Mouse (Mus musculus) G1E (cell line): ENCODE results near the gene Gm17606.

Experiments
- CTCF ChIP-seq: IDR thresholded peaks from 2 replicates; pipeline ENCODE4 v1.5.1; 2012; ENCODE audit warnings: low read depth, low read length, inconsistent platforms, mixed read lengths
- GATA1 ChIP-seq: IDR thresholded peaks from 2 replicates; pipeline ENCODE4 v1.6.1; 2012; ENCODE audit warnings: borderline replicate concordance, low read length, inconsistent platforms, mixed read lengths
- POLR2AphosphoS5 ChIP-seq: IDR thresholded peaks from 2 replicates; pipeline ENCODE4 v1.6.1; 2012; ENCODE audit warnings: low read depth, low read length, inconsistent platforms; ENCODE audit not compliant: insufficient replicate concordance
- TAL1 ChIP-seq: conservative IDR thresholded peaks from 2 replicates; pipeline ENCODE4 v1.6.1; 2012; ENCODE audit warnings: low read depth, low read length, inconsistent platforms, mixed read lengths

DNA sequence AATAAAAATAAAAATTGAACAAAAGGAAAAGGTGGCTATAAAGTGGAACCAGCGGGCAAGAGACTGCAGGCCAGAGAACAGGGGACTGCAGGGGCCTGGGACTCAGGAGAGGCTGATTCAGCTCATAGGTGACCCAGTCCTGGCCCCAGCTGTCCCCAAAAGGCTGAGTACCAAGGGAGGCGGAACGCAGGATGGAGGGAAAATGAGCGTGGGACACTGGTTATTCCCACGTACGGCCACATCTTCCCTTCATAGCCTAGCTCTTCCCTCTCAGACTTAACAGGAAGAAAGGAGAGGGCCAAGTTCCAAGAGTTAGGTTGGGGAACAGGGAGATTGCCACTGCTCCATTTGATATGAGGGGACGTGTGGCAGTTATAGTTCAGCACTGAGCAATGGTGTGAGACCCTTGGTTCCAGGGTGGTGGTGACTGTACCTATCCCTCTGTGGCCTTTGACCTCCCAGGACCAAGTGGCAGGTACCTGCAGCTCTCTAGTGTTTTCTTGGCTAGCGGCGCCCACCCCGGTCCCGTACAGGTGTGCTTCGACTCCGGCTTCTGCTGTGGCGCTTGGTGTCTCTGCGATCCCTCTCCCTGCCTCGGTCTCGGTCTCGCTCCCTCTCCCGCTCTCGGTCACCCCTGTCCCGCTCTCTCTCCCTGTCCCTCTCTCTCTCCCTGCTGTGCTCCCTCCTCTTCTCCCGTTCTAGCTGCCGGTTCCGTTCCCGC, 1.6 kb downstream of the Gm17606 start:
- no peak for TF ChIP-seq CTCF
- no peak for TF ChIP-seq GATA1
- no peak for TF ChIP-seq POLR2AphosphoS5
- TF ChIP-seq TAL1, result no peak
